12 mouse cellular contexts compared by ENCODE assay signal in the genomic region with DNA sequence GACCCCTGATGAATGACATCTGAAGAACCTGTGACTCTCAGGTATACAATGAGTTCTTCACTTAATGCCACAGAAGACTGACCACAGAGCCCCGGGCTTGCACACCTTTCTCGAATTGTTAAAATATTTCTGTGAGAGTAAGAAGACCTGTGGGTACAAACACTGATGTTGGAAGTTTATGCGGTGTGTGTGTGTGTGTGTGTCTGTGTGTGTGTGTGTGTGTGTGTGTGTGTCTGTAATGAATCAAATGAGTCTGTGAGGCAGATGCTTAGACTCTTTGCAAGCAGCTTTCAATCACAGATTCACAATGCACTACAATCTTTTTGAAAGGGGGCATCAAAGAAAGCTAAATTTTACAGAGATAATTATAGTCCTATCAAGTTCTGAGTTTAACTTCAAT.
"Had no signal": no experiment of that assay in that cellular context is flagged by ENCODE, and none has a peak within 500 bp of the region (broad histone marks: within the 10 kb centered on the region; RNA-seq: fewer than 3 reads in every experiment).

No protein-coding gene starts in this region.

- H3K36me3 ChIP-seq: limb, embryonic 15.5 days; liver, embryonic 12.5 days; midbrain, embryonic 13.5 days; stomach, embryonic 15.5 days had no signal

- H3K4me2 ChIP-seq: limb, embryonic 15.5 days; liver, embryonic 12.5 days; lung, embryonic 14.5 days; midbrain, embryonic 13.5 days; stomach, embryonic 15.5 days had no signal

- H3K4me3 ChIP-seq: left cerebral cortex, adult 2 months; limb, embryonic 15.5 days; liver, embryonic 12.5 days; megakaryocyte, embryonic 14.5 days; midbrain, embryonic 13.5 days; stomach, embryonic 15.5 days had no signal

- ATAC-seq: liver, embryonic 12.5 days had no signal

- H3K4me1 ChIP-seq: limb, embryonic 15.5 days; liver, embryonic 12.5 days; megakaryocyte, embryonic 14.5 days; stomach, embryonic 15.5 days had no signal

- H3K9ac ChIP-seq: limb, embryonic 15.5 days; liver, embryonic 12.5 days; lung, embryonic 14.5 days; midbrain, embryonic 13.5 days; stomach, embryonic 15.5 days had no signal

- DNase-seq: kidney, postnatal 25 days; lung, postnatal 10 days; right cerebral cortex, postnatal 14 days; thymus, postnatal 36 days had no signal

- H3K27me3 ChIP-seq: limb, embryonic 15.5 days; liver, embryonic 12.5 days; megakaryocyte, embryonic 14.5 days; midbrain, embryonic 13.5 days; stomach, embryonic 15.5 days had no signal

- H3K27ac ChIP-seq: left cerebral cortex, adult 2 months; limb, embryonic 15.5 days; liver, embryonic 12.5 days; macrophage; midbrain, embryonic 13.5 days; stomach, embryonic 15.5 days had no signal

- H3K9me3 ChIP-seq: liver, embryonic 12.5 days; stomach, embryonic 15.5 days had no signal
